Mouse (Mus musculus): ENCODE measurements at regions not wholly inside any gene's neighbourhood (a gene's known extent, or its start where the extent isn't known, plus 50 kb on each side); places are given as distances from the start of the nearest gene placed in this dataset.

DNA sequence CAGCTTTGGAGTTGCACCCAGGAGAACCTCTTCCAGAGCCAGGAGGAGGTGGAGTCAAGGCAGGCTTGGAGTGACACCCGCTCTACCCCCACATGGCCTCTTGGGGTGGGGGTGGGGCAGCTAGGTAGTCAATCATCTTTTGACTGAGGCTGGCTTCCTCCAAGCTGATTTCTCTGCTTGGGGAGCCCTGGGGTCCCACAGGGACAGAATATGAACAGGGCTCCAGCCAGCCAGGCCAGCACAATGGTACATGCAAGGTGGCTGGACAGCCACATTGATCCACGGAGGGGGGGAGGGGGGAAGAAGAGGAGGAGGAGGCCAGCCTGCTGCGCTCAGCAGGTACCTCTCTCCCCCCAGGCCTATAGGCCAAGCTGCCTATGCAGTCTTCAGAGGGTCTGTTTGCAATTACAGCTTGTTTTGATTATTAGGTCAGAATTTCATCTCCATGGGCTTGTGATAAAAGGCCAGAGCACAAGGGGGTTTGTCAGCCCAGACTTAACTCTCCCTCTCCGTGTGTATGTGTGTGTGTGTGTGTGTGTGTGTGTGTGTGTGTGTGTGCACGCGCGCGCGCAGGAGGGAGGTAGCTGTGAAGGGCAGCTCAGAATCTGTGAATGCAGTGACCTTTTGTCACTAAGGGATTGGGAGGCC is 120.5 kb upstream of the Zmiz1 start:
- TF ChIP-seq POLR2A (IDR thresholded peaks at IDR 0.05; ENCODE audit: insufficient read depth, low read depth, low read length), result no peak
- no peak for TF ChIP-seq CTCF (IDR thresholded peaks at IDR 0.05; ENCODE audit: insufficient read depth, low read depth, low read length)

All from olfactory bulb, adult 2 months (tissue).